Mouse (Mus musculus): ENCODE data around the gene Vipas39.
A peak's percentile ranks its signal among the peaks of the same experiment; 100 is the strongest.
"Not testable (repeated sequence)": the region's sequence is repeated elsewhere in the genome, so short reads cannot be mapped to it uniquely, and the experiment has no call there.

The Vipas39 gene

GRCm38 (mm10) chr12:87266827-87267603 is 959 bp upstream of the Vipas39 start:
- DNase-seq: no peak

- DNase-seq: no peak
These were observed 612 bp downstream of the Vipas39 start for GRCm38 (mm10) chr12:87265444-87265843.

GRCm38 (mm10) chr12:87260562-87260961 is 5.5 kb downstream of the Vipas39 start:
- no peak for DNase-seq

GRCm38 (mm10) chr12:87256629-87257028 is 9.4 kb downstream of the Vipas39 start:
- DNase-seq: no peak

- peak; percentile 24 for DNase-seq
These were observed 12.2 kb downstream of the Vipas39 start for GRCm38 (mm10) chr12:87253878-87254277.

GRCm38 (mm10) chr12:87250161-87250560 is 15.9 kb downstream of the Vipas39 start:
- no peak for DNase-seq

- no peak for DNase-seq
These were observed 27.4 kb downstream of the Vipas39 start, which contains the start of gene Noxred1 for GRCm38 (mm10) chr12:87238632-87239031. Gene Noxred1, minus strand, starts transcription at chr12:87238732.

GRCm38 (mm10) chr12:87236882-87237483 is 29.1 kb downstream of the Vipas39 start:
- no peak for DNase-seq

- no peak for DNase-seq
These were observed 35.6 kb downstream of the Vipas39 start for GRCm38 (mm10) chr12:87230379-87230895.

- DNase-seq: no peak
These were observed 36.4 kb downstream of the Vipas39 start for GRCm38 (mm10) chr12:87229633-87230032.

GRCm38 (mm10) chr12:87226801-87227200 is 39.3 kb downstream of the Vipas39 start:
- DNase-seq: no peak

GRCm38 (mm10) chr12:87224950-87225349 is 41.1 kb downstream of the Vipas39 start:
- no peak for DNase-seq

GRCm38 (mm10) chr12:87219362-87219761 is 46.7 kb downstream of the Vipas39 start:
- no peak for DNase-seq

GRCm38 (mm10) chr12:87217596-87217995 is 48.5 kb downstream of the Vipas39 start:
- DNase-seq: no peak

GRCm38 (mm10) chr12:87216053-87216452 is 50.0 kb downstream of the Vipas39 start:
- no peak for DNase-seq

GRCm38 (mm10) chr12:87212844-87213606 is 53.0 kb downstream of the Vipas39 start:
- DNase-seq: no peak

- DNase-seq: not testable (repeated sequence)
These were observed 60.3 kb downstream of the Vipas39 start for GRCm38 (mm10) chr12:87205789-87206188.

GRCm38 (mm10) chr12:87201694-87202093 is 64.4 kb downstream of the Vipas39 start:
- DNase-seq: no peak

- DNase-seq: peak; percentile 83
These were observed 66.0 kb downstream of the Vipas39 start, which contains the start of gene Tmed8 for GRCm38 (mm10) chr12:87199973-87200586. Gene Tmed8, minus strand, starts transcription at chr12:87200454.

GRCm38 (mm10) chr12:87199206-87199972 is 66.7 kb downstream of the Vipas39 start, which contains the start of gene Samd15:
Gene Samd15, plus strand, starts transcription at chr12:87199723.
- peak; percentile 43 for DNase-seq

- DNase-seq: no peak
These were observed 67.3 kb downstream of the Vipas39 start for GRCm38 (mm10) chr12:87198792-87199191.

- DNase-seq: no peak
These were observed 69.7 kb downstream of the Vipas39 start for GRCm38 (mm10) chr12:87196310-87196709.

Data from right cerebral cortex, adult 18-20 months (tissue).